Mouse (Mus musculus): Measurements from ENCODE around the gene Setx. TPM values are rescaled to one million over a fixed set of nuclear protein-coding genes. Genes with fewer than 3 reads are reported as not detected.
"Not testable (repeated sequence)": the region's sequence is repeated elsewhere in the genome, so short reads cannot be mapped to it uniquely, and the experiment has no call there.

The Setx gene
- total and polyA plus RNA-seq, 2 experiments from 2014 or later, result 13.2 to 64.8 TPM

GRCm38 (mm10) chr2:29095674-29096073 lies 28.3 kb upstream of the Setx start:
- whole genome bisulfite sequencing, result 88% methylated on average over 8 of the region's 8 CpGs
- no peak for TF ChIP-seq CTCF (IDR thresholded peaks at IDR 0.05; ENCODE audit: low read depth)
- Histone ChIP-seq H3K36me3 (ENCODE audit: insufficient read depth) (no peaks in the 10 kb centered on the region), H3K9ac (no peak overlapping the region), H3K9me3 (ENCODE audit: low read length) (no peaks in the 10 kb centered on the region), H3K4me1 (ENCODE audit: insufficient read depth) (no peaks in the 10 kb centered on the region), H3K4me2 (ENCODE audit: low read depth) (no peak overlapping the region), H3K4me3 (ENCODE audit: low read depth, low read length) (no peak overlapping the region), H3K27me3 (ENCODE audit: insufficient read depth, low read length) (no peaks in the 10 kb centered on the region), H3K27ac (ENCODE audit: low read depth, low read length) (no peak overlapping the region)
- ATAC-seq (no peak), DNase-seq (no peak)

- ATAC-seq, result no peak
- Histone ChIP-seq H3K4me1 (ENCODE audit: insufficient read depth) (no peaks in the 10 kb centered on the region), H3K27me3 (ENCODE audit: insufficient read depth, low read length) (no peaks in the 10 kb centered on the region), H3K4me2 (ENCODE audit: low read depth) (no peak overlapping the region), H3K9me3 (ENCODE audit: low read length) (no peaks in the 10 kb centered on the region), H3K27ac (ENCODE audit: low read depth, low read length) (no peak overlapping the region), H3K4me3 (ENCODE audit: low read depth, low read length) (no peak overlapping the region), H3K36me3 (ENCODE audit: insufficient read depth) (no peaks in the 10 kb centered on the region), H3K9ac (no peak overlapping the region)
- no peak for TF ChIP-seq CTCF (IDR thresholded peaks at IDR 0.05; ENCODE audit: low read depth)
- no peak for DNase-seq
- WGBS, result 37% methylated on average over 4 of the region's 4 CpGs
Observed at GRCm38 (mm10) chr2:29096751-29097150, 27.2 kb upstream of the Setx start.

DNA sequence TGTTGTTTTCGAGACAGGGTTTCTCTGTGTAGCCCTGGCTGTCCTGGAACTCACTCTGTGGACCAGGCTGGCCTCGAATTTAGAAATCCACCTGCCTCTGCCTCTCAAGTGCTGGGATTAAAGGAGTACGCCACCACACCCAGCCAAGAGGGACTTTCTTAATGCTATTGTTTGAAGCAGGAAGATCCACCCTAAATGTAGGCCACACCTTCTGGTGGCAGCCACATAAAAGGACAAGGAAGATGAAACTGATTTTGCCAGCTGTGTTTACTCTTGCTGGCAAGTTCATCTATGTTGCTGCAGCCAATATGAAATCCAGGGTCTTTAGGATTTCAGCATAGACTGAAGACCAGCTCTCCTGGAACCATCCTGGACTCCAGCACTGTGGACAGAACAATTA lies 26.5 kb upstream of the Setx start:
- DNase-seq (no peak), ATAC-seq (no peak)
- H3K36me3 ChIP-seq (ENCODE audit: insufficient read depth), result no peaks in the 10 kb centered on the region
- no peaks in the 10 kb centered on the region for H3K27me3 ChIP-seq (ENCODE audit: insufficient read depth, low read length)
- H3K4me1 ChIP-seq (ENCODE audit: insufficient read depth), result no peaks in the 10 kb centered on the region
- WGBS, result 80% methylated on average over 3 of the region's 3 CpGs
- H3K9me3 ChIP-seq (ENCODE audit: low read length), result no peaks in the 10 kb centered on the region
- H3K9ac ChIP-seq, result no peak overlapping the region
- no peak overlapping the region for H3K4me2 ChIP-seq (ENCODE audit: low read depth)
- H3K27ac ChIP-seq (ENCODE audit: low read depth, low read length), result no peak overlapping the region
- no peak for TF ChIP-seq CTCF (IDR thresholded peaks at IDR 0.05; ENCODE audit: low read depth)
- no peak overlapping the region for H3K4me3 ChIP-seq (ENCODE audit: low read depth, low read length)

DNA sequence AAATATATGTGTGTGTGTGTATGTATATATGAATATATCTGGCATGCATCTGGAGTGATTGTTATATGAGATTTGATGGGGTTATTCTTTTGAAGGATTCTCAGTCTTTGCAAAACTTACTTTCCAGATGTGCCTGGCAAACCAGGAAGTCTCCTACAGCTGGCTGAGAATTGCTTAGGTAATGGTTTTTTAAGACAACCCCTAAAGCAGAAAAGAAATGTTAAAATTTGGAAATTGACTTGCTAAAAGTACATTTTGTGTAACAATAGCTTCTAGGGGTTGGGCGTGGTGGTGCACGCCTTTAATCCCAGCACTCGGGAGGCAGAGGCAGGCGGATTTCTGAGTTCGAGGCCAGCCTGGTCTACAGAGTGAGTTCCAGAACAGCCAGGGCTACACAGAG lies 26.0 kb upstream of the Setx start:
- WGBS, result 98% methylated on average over 4 of the region's 5 CpGs
- not testable (repeated sequence) for H3K4me1 ChIP-seq (ENCODE audit: insufficient read depth); H3K27ac ChIP-seq (ENCODE audit: low read depth, low read length); H3K4me2 ChIP-seq (ENCODE audit: low read depth); H3K9ac ChIP-seq; H3K27me3 ChIP-seq (ENCODE audit: insufficient read depth, low read length); ATAC-seq; DNase-seq; H3K36me3 ChIP-seq (ENCODE audit: insufficient read depth); H3K9me3 ChIP-seq (ENCODE audit: low read length); H3K4me3 ChIP-seq (ENCODE audit: low read depth, low read length)

DNA sequence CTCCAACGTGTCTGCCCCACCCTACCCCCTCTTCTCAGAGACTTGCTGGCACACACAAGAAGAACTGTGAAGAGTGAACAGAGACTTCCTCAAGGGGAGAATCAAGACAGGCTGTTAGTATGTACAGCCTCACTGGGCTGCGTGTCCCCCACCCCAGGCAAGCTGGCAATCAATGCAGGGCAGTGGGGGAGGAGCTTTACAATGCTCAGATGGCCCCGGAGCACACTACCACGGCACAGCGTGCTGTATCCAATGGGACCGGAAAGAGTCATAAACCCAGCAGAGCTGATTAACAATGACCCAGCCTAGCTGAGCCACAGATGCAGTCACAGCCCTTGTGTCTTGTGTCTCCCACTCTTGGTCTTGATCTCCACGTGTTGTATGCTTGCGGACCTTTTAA lies 25.2 kb upstream of the Setx start:
- no peak for TF ChIP-seq CTCF (IDR thresholded peaks at IDR 0.05; ENCODE audit: low read depth)
- Histone ChIP-seq H3K4me2 (ENCODE audit: low read depth) (no peak overlapping the region), H3K9ac (no peak overlapping the region), H3K4me1 (ENCODE audit: insufficient read depth) (no peaks in the 10 kb centered on the region), H3K27ac (ENCODE audit: low read depth, low read length) (no peak overlapping the region), H3K4me3 (ENCODE audit: low read depth, low read length) (no peak overlapping the region), H3K36me3 (ENCODE audit: insufficient read depth) (no peaks in the 10 kb centered on the region), H3K9me3 (ENCODE audit: low read length) (no peaks in the 10 kb centered on the region), H3K27me3 (ENCODE audit: insufficient read depth, low read length) (no peaks in the 10 kb centered on the region)
- no peak for ATAC-seq
- DNase-seq, result no peak
- WGBS, result 77% methylated on average over 8 of the region's 8 CpGs

DNA sequence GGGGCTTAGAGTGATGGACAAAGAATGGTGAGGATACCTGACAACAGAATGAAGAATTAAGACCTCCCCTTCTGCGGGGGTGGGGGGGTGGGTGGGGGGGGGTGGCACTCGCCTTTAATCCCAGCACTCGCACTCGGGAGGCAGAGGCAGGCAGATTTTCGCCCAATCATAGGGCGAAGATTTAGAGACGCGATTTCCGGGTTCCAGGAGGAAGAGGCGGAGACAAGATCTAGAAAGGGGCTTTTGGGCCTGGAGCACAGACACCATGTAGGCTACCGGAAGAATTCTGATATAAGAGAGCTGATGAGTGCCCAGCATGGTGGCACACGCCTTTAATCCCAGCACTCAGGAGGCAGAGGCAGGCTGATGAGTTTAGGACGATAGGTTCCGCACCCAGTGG lies 24.3 kb upstream of the Setx start:
- Histone ChIP-seq H3K27ac (ENCODE audit: low read depth, low read length) (no peak overlapping the region), H3K36me3 (ENCODE audit: insufficient read depth) (no peaks in the 10 kb centered on the region), H3K9ac (no peak overlapping the region), H3K4me1 (ENCODE audit: insufficient read depth) (no peaks in the 10 kb centered on the region), H3K4me2 (ENCODE audit: low read depth) (no peak overlapping the region), H3K27me3 (ENCODE audit: insufficient read depth, low read length) (no peaks in the 10 kb centered on the region), H3K9me3 (ENCODE audit: low read length) (no peaks in the 10 kb centered on the region), H3K4me3 (ENCODE audit: low read depth, low read length) (no peak overlapping the region)
- WGBS, result 90% methylated on average over 14 of the region's 14 CpGs
- no peak for DNase-seq
- ATAC-seq, result no peak
- no peak for TF ChIP-seq CTCF (IDR thresholded peaks at IDR 0.05; ENCODE audit: low read depth)

DNA sequence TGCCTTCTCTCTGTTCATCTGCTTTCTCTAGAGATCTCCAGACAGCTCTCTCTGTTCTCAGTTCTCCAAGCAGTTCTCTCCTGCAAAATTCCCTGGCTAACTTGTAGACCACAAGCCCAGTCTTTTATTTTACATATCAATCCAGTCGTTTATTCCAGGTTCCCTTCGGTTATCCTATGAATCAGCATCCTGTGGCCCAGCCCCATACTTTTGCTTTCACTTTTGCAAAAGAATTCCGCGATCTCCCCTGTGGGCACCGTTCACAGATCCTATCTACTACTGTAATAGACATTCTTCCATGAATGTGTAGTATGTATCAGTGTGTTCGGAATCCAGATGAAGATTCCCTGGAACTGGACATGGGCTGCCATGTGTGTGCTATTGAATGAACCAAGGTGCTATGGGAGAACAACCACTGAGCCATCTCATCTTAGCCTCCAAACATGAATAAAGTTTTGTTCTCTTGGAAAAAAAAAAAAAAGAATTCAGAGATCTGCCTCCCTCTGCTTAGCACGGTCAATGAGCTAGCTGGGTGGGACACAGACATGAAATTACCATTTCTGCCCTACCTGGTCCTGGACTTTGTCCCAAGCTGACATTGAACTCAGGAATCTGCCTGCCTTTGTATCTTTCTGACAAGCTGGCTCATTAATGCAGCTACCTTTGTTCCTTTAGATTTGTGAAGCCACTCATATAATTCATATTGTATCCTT lies 23.0 kb upstream of the Setx start:
- Histone ChIP-seq H3K4me3 (ENCODE audit: low read depth, low read length) (no peak overlapping the region), H3K36me3 (ENCODE audit: insufficient read depth) (no peaks in the 10 kb centered on the region), H3K4me2 (ENCODE audit: low read depth) (no peak overlapping the region), H3K9ac (no peak overlapping the region), H3K4me1 (ENCODE audit: insufficient read depth) (no peaks in the 10 kb centered on the region), H3K9me3 (ENCODE audit: low read length) (no peaks in the 10 kb centered on the region), H3K27me3 (ENCODE audit: insufficient read depth, low read length) (no peaks in the 10 kb centered on the region), H3K27ac (ENCODE audit: low read depth, low read length) (no peak overlapping the region)
- 75% methylated on average over 7 of the region's 7 CpGs for WGBS
- DNase-seq (no peak), ATAC-seq (no peak)
- TF ChIP-seq CTCF (IDR thresholded peaks at IDR 0.05; ENCODE audit: low read depth), result no peak

DNA sequence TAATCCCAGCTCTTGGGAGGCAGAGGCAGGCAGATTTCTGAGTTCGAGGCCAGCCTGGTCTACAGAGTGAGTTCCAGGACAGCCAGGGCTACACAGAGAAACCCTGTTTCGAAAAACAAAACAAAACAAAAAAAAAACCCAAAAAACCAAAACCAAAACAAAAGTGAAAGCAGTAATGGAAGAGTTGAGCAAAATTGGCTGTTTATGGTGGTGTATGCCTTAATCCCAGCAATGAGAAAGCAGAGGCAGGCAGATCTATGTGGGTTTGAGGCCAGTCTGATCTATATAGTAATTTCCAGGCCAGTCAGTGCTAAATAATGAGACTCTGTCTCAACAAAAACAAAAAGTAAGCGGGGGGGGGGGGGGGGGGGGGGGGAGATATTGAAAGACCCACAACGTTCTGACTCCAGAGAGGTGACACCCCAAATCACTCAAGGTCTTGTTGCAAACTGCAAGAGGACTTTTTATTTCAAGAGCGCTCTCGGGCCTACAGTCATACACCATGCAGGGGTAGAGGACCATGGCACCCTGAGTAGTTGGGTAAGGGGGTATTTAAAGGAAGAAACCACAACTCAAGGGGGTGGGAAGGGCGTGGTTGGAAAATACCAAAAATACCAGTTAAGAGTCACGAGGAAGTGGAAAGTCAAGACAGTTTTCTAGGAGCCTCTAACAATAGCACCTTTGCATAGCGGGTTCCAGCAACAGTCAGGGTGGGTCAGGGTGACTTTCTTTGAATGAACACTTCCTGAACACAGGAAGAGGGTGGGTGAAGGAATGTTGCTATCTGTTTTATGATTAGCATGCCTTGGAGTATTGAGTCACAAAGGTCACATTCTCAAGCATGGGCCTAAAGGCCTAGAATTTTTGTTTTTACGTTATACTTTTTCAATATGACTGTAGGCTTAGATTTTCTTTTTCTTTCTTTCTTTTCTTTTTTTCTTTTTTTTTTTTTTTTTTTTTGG lies 21.3 kb upstream of the Setx start:
- not testable (repeated sequence) for H3K27ac ChIP-seq (ENCODE audit: low read depth, low read length); ATAC-seq; H3K9me3 ChIP-seq (ENCODE audit: low read length); DNase-seq; H3K9ac ChIP-seq; H3K4me1 ChIP-seq (ENCODE audit: insufficient read depth); H3K27me3 ChIP-seq (ENCODE audit: insufficient read depth, low read length); H3K36me3 ChIP-seq (ENCODE audit: insufficient read depth); H3K4me3 ChIP-seq (ENCODE audit: low read depth, low read length); H3K4me2 ChIP-seq (ENCODE audit: low read depth)
- WGBS, result 88% methylated on average over 9 of the region's 10 CpGs
